Mouse (Mus musculus): ENCODE results near the gene Golga2. TPM values are rescaled to one million over a fixed set of nuclear protein-coding genes. Genes with fewer than 3 reads are reported as not detected.

The Golga2 gene
- polyA plus RNA-seq, 2 experiments from 2014 or later, result 18.1 to 21.3 TPM

DNA sequence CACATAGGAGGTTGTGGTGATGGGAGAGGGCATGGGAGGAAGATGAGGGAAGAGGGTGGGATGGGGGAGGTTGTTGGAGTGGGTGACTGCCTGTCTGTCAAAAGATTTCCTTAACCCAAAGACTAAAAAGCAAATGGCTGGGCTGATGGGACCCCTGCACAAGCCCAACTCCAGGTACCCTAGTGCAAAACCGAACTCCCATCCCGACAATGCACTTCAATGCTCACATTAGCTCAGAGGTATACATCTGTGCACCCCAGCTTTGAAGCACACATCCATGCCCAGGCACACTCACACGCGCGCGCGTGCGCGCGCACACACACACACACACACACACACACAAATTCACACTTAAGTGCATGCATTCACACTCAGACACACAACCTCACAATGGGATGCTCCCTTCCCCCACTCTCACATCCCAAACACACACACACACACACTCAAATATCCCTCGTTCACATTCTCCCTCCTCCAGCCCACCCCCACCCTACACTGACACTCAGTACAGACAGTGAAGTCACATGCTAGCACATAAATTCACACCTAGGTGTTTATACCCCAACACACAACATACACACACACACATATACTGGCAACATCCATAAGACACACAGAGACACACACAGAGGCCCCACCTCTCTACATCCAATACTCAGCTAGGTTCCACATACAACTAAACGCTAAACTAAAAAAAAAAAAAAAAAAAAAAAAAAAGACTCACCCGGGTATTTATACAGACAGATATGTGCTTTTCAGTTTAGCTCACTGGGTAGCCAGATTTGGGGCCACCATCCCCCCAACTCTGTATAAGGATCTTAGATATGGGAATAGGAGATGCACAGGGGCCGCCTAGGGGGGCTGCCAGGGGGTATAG, 31.8 kb downstream of the Golga2 start:
- no peak for ATAC-seq

DNA sequence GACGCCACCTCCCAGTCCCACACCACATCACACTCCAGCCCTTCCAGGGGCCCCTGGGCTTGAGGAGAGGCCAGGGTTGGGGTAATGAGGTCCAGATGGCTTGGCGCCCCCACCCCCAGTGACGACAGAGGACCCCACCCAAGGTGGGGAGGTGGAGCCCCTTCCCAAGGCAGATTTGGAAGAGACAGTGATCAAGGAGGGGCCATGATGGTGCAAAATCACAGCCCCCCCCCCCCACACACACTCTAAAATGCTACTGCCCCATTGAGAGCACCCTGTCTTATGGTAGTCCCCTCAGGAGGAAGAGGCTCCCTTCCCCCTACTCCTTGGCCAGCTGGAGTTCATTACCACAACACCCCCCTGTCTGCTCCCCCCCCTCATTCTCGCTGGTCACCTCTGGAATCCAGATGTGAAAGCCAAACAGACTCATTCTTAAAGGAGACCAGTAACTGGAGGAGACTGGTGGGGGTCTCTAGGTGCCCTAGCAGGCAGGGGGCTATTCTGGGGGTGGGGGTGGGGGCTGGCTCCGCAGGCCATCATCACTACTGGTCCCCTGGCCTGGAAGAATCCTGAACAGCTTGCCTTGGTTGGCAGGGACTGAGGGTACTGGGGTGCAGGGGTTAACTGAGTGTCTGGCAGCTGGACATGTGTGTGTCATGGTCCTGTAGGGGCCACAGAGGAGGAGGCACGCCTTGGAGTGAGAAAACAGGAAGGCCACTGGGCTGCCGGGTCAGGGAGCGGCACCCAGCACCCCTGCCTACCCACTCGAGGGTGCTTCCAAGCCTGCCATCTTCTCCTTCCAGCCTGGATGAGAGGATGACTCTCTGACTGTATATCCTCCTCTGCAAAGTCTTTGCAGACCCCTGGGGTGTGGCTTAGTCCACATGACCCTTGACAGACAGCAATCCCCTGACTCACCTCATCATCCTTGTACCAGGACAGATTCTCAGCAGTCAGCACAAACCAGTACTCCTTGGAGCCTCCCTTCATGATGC, 32.7 kb downstream of the Golga2 start:
- ATAC-seq, result no peak

DNA sequence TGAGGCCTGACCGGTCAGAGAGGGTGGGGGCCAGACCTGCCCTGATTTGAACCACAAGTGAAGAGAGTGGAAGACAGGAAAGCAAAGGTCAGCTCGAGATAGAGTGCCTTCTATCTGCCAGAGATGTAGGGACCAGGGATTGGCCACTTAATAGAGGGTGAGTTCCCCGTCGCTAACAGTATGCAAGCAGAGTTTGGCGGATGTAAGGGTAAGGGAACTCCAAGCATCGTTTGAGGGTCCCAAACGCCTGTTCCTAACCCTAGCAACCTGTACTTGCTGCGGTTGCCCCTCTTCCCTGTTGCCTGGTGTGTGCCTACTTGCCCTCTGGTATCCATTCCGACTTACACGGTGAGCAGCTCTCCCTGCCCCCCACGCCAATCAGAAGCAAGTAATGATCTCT, 33.5 kb downstream of the Golga2 start:
- ATAC-seq, result no peak

DNA sequence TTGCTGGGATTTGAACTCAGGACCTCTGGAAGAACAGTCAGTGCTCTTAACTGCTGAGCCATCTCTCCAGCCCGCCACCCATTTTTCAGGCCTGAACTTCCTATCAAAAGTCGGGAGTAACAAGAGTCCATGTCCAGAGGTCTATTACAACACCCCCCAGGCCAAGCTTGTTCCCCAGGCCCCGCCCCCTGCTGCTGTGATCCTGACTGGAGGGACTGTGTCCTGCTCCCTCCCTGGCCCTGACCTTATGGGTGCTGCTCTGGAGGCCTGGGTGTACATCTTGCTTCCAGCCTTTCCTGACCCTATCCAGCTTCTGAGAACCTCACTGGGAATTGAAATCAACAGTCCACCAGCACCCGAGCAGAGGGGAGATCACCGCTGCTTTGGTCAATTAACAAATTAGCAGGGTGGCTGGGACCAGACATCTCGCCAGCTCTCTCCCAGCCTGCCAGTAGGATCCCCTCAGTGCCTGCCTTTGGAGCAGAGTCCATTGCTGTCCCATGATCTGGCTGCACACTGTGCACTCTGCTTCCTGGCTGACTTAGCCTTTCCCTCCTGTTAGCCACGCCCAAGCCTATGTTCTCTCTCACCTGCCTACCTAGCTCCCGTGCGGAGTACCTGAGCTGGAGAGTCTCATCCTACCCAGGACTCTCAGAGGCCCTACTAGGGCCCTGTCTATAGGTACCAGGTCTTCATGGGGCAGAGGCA, 34.6 kb downstream of the Golga2 start:
- ATAC-seq, result no peak

DNA sequence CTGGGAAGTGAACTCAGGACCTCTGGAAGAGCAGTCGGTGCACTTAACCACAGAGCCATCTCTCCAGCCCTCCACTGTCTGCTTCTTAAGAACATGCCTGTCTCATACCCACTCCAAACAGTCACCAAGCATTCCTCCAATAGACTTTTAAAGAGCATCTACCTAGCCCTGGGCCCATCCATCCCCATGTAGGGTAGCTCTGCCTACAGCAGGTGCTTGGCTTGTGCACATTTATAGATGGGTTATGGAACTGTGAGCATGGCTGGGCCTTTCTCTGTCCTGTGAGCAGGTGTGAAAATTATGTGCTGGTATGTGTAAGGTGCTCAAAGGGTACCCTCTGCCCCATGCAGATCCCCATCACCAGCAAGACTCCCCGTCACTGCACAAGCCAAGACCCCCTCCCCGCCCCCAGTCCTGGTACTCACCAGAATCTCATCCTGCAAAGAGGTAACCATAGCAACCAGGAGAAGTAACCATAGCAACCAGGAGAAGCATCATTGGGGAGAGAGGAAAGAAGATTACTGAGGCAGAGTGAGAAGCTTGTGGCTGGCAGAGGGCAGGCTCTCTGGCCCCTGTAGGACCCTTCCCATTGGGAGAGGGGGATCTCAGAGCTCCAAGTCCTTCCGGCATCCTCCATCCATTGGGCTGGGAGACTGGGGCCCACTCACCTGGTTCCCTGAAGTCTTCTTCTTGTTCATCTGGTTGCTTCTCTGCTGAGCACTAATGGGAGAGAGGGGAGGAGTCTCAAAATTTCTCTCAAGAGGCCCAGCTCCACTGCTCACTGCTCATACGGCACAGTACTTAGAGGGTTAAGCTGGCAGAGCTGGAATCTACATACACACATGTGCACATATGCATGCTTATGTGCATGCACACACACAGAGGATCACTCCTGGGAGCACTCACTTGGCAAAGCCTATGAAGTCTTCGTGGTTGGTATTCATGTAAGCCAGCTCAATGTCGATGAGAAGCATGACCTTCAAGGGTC, 35.9 kb downstream of the Golga2 start:
- ATAC-seq, result no peak

DNA sequence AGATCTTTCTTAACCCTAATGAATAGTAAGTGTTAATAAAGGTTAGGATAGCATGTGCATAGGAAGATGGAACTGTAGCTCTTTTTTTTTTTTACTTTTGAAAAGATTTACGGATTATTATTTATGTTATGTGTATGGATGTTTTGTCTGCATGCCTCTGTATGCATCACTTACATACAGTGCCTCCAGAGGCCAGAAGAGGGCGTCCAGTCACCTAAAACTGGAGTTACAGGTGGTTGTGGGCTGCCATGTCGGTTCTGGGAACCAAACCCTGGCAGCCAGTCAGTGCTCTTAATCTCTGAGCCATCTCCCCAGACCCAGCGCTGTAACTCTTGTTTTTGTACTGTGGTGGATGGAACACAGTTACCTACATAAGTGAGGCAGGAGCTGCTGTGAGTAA, 37.1 kb downstream of the Golga2 start:
- no peak for ATAC-seq

DNA sequence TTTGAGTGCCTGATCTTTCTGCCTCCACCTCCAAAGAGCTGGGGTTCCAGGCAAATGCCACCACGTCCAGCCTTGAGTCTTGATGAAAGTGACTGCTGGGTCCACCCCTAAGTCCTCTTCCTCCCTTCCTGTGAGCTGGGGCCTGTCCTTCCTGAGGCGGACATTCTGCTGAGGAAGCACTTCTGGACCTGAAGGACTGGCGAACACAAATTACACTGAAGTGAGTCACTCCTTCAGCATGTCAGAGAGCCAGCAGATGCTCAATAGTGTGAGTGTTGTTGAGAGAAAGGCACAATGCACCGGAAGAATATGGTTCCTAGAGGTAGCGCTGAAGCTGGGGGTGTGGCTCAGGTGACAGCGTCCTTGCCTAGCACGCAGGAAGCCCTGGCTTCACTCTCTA, 38.2 kb downstream of the Golga2 start:
- ATAC-seq, result no peak

DNA sequence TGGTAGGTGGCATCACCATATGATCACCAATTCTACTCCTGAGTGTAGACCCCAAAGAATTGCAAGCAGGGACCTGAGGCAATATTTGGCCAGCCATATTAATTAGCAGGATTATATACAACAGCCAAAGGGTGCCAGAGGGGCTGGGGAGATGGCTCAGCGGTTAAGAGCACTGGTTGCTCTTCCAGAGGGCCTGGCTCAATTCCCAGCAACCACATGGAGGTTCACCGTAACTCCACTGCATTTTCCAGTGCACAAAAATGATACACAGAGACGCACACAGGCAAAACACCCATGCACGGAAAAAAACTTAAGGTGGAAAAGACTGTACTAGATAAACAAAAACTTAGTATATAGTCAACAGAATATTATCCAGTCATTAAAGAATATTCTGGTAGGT, 40.0 kb downstream of the Golga2 start:
- no peak for ATAC-seq

DNA sequence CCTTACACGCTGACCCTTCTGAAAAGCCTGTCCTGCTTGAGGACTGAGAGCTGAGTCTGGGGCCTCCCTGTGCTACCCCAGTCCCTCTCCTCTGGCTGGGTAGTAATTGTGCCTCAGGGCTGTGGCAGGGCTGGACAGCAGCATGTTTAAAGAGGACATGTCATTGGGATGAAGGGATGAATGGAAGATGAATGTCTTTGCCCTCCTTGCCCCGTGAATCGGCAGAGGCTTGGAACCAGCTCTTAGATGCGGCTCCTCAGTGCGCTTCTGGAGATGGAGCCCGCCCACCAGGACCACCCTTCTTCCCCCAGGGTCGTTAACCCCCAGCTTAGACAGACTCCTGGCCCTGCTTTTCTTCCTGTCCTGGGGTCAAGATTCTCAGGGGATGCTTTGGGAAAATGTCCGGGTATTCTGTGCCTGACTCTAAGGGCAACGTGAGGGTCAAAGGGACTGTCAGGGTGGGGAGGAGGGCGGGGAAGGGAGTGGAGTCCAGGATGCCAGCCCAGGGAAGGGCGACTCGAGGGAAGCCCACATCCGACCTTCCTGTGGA, 41.8 kb downstream of the Golga2 start:
- no peak for ATAC-seq

DNA sequence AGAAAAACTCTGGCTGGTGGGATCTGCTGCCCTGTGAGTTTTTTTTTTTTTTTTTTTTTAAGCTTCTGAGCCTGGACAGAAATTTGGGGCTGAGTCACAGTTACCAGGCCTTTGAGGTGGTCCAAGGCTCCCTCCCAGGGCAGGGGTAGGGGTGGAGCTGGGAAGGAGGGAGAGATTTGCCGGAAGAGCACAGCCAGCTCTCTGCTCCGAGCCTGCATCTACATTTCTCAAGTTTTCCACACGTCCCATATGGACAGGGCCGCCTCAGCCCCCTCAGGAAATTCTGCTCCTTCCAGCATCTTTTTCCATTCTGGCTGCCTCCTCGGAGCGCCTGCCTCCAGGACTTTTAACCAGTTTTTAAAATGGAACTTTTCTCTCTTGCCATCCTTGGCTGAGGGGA, 42.3 kb downstream of the Golga2 start:
- ATAC-seq, result no peak

DNA sequence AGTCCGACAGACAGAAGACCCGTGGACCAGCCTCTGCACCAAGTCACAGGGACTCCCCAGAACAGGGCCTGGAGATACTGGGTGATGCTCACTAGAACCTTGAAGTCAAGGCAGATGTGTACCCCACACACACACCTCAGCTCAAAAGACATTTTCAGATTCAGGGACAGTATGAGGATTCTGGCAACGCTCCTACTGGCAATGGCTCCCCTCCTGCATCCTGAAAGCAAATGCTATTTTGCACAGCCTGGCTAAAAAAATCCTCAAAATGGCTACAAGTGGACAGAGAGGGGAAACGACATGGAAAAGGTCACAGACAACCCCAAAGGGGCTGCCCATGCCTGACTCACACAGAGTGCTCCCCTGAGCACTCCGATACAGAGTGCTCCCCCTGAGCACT, 45.0 kb downstream of the Golga2 start:
- ATAC-seq, result no peak

DNA sequence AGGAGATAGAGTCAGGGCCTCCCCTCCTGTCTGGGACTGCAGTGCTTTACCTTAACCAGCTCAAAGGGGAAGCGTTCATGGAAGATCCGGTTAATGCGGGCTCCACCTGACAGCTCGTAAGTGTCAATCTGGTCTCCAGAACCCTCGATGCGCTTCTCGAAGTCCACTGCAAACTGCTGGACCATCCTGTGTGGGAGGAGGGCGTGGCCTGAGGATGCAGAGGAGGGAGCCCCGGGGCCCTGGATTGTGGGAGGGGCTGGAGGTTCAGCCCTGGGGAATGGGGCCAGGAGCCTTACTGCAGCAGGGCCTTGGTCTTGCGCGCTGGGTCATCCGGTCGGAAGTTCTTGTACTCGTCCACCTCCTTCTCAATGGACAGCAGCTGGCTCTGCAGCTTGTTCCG, 48.7 kb downstream of the Golga2 start:
- ATAC-seq, result no peak

DNA sequence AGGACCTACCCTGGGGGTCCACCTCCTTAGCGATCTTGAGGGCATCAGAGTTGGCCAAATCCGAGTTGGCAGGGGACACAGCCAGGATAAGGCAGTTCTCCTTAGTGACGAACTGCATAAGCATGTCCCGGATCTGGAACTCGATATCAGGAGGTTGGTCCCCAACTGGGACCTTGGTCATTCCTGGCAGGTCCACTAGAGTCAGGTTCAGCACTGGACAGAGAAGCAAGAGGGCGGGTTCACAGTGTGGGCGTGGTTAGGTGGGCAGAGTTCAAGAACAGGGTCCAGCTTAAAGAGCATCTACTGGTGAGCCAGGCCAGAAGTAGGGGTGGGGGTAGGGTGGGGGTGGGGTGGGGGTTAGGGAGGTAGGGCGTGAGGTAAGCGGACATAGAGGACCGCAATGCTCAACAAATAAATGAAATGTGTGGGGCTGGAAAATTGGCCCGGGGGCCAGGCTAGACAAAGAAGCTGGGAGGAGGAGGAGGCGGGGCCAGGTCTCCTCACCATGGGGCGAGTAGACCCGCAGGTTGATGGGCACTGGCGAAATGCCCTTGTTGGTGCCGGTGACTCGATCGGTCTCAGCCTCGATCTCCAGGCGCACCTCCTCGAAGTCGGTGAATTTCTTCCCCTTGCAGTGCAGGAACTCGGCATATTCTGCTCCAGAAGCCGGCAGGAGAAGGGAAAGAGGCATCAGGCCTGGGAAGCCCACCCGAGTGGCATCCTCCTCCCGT, 52.9 kb downstream of the Golga2 start:
- no peak for ATAC-seq

DNA sequence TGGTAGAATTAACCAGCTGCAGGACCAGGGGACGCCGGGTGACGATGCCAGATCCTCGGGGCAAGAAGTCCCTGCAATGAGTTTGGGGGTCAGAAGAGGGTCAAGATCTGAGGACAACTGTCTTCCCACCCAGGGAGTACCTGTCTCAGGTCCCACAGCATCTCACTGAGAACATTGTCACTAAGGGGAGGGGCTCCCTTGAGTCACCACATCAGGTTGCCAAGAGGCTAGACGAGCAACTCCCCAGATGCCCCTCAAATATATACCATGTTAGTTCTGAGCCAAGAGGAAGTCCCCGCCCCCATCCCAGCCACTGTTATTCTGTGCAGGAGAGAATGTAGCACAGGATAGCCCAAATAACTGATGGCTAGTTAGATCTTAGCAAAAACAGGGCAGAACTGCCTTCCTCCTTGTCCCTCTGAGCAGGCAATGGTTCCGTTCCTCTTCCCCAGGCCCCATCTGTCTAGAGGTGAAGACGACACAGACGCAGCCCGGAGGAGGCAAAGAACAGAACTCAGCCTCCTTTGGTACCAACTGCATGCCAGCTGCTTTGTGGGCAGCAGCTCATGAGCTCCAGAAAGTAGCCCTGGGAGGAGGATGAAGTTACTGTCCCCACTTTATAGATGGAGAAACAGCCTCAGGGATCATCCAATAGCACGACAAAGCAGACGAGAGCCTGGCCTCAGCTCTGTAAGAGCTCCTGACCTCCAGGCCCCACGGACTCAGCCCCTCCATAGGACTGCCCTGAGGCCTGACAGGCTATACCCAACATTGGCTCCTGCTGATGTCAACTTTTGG, 53.9 kb downstream of the Golga2 start:
- no peak for ATAC-seq

DNA sequence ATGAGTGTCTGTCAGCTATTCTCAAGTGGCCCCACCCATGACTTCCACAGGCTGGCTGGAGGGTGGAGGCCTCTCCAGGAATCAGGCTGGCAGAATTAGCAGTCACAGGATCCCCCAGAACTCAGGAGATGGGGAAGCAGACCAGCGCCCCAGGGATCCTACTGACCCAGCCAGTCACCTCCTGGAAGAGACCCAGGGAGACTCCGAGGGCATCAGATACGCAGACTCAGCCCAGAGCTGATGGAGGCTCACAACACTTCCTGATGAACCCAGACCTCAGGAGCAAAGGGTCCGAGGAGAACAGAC, 54.4 kb downstream of the Golga2 start:
- ATAC-seq, result no peak

DNA sequence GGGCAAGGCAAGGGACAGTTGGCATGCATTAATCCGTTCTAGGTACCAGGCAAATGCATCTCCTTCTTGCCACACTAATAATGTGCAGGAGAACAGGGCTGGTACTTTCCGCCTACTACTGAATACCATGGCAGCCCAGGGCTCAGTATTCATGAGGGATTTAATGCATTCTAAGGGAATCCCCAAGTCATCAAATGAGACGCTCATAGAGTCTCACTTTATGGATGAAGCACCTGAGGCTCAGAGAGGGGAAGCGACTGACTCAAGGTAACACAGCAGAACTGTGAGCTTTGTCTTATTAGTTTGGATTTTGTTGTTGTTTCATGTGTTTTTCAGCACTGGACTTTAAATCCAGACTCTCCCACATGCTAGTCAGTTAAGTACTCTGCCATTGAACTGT, 54.9 kb downstream of the Golga2 start:
- no peak for ATAC-seq

DNA sequence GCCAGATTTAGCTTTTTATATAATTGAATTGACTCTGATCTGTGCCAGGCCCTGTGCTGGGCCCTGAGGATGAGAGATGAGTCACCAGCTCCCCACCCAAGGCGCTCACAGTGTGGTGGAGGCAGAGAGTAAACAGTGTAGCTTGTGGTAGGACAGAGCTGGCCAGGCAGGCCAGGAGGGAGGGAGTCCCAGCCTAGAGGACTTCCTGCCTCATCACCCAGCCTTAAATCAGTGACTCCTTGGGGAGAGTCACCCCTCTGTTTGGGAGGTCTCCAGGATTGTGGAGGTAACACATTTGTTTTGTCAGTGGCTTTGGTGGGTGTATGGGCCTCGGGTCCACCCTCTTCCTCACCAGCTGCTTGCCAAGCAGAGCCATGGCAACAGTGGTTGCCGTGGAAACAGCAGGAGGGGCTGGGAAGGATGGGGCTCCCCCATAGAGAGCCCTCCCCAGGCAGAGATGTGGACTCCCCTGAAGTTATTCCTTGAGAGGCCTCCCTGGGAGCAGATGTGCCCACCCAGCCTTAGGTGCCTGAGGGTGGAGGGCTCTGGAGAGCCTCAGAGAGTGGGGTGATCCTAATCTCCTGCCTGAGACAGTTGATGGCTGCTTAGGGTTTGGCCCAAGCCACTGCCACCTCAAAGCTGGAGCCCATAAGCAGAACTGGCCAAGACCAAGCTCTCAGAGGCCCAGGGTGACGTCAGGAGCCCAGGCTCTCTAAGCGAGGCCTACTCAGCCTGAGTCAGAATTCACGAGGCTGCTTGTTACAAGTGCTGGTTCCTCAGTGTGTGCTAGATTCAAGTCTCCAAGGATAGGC, 55.6 kb downstream of the Golga2 start:
- ATAC-seq, result no peak

DNA sequence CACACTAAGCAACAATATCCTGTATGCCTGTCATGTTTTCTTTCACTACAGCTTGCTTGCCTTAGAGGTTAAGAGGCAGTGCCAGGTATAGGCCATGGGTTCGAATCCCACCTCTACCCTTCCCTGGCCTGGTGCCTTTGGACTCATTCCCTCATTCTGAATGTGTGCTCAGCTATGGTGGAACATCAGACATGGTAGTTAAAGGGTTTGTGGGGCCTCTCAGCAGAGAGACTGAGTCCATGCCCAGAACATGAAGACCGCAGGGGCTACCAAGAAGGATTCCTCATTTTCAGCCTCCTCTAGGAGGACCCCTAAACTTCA, 56.1 kb downstream of the Golga2 start:
- ATAC-seq, result no peak

DNA sequence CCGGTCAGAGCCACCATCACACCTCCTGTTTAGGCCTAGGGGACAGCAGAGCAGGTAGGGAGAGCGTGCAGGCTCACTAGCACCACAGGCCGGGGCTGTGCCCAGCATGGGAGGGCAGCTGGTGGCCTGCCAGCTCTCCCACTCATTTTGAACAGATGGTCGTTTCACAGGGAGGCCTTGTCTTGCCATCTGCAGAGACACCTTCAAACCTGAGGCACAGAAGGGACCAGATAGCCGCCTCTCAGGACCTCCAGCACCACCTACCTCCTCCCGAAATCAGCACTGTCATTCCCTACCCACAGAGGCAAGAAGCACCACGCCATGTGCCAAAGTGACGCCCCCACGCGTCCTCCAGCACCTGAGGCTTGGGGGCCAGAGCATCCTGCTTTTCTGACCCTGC, 56.9 kb downstream of the Golga2 start:
- ATAC-seq, result no peak
